Mouse (Mus musculus) small intestine, adult 2 months (tissue): ENCODE results near the gene Harbi1. TPM values are rescaled to one million over a fixed set of nuclear protein-coding genes. Genes with fewer than 3 reads are reported as not detected.

Source experiments
- H3K27ac ChIP-seq: fragments of 200-500 bp; 2 replicates; pipeline ENCODE4 v1.5.1; 2012; ENCODE audit warnings: low read depth, low read length, control low read depth, inconsistent platforms; ENCODE audit not compliant: insufficient read depth
- H3K27me3 ChIP-seq: fragments of 200-500 bp; 2 replicates; pipeline ENCODE4 v1.6.1; 2012; ENCODE audit warnings: mild to moderate bottlenecking, moderate library complexity, low read length, inconsistent platforms; ENCODE audit not compliant: control insufficient read depth, insufficient read depth
- H3K36me3 ChIP-seq: fragments of 200-500 bp; 2 replicates; pipeline ENCODE4 v1.6.1; 2012; ENCODE audit warnings: mild to moderate bottlenecking, low read length, control low read depth, inconsistent platforms; ENCODE audit not compliant: control insufficient read depth, insufficient read depth
- H3K4me1 ChIP-seq: fragments of 200-500 bp; 2 replicates; pipeline ENCODE4 v1.6.1; 2012; ENCODE audit warnings: low read length, inconsistent platforms, mixed read lengths; ENCODE audit not compliant: control insufficient read depth, insufficient read depth, insufficient read length
- H3K4me3 ChIP-seq: fragments of 200-500 bp; 2 replicates; pipeline ENCODE4 v1.5.1; 2012; ENCODE audit warnings: low read depth, mild to moderate bottlenecking, control low read depth, inconsistent platforms, low read length, moderate library complexity
- CTCF ChIP-seq: fragments of 200-500 bp; IDR thresholded peaks from 2 replicates; pipeline ENCODE4 v1.5.1; 2012; ENCODE audit warnings: low read depth, mild to moderate bottlenecking, control low read depth, inconsistent platforms, low read length, moderate library complexity, mixed read lengths; ENCODE audit not compliant: insufficient replicate concordance, insufficient read length; ENCODE audit errors: extremely low read depth
- POLR2A ChIP-seq: fragments of 200-500 bp; IDR thresholded peaks from 2 replicates; pipeline ENCODE4 v1.6.1; 2012; ENCODE audit warnings: low read depth, mild to moderate bottlenecking, control low read depth, inconsistent platforms, low read length, moderate library complexity
- WGBS: fragments of 180-500 bp; shearing (Covaris S2); methylation state at CpG from one replicate; pipeline ENCODE4 v1.1.7; 2018; 5-methylcytosine and 5-hydroxymethylcytosine counted together
- polyA plus RNA-seq: library from polyadenylated mRNA; depleted of rRNA; stranded (reverse); fragments of >200 nt; gene quantifications from 2 replicates; pipeline ENCODE4 v1.2.3, GENCODE M21; 2012

The Harbi1 gene
- polyA plus RNA-seq, 1 experiment, result 1.9 TPM

- H3K4me1 ChIP-seq, result peaks cover 2% of the 10 kb centered on the region; the same call in 1 of the 2 replicates
- WGBS, result 92% methylated on average over 10 of the region's 10 CpGs
Observed at GRCm38 (mm10) chr2:91695436-91696224, 15.0 kb upstream of the Harbi1 start.

GRCm38 (mm10) chr2:91696225-91696590 lies 14.4 kb upstream of the Harbi1 start:
- Histone ChIP-seq H3K27me3 (no peaks in the 10 kb centered on the region), H3K4me3 (no peak overlapping the region), H3K27ac (no peak overlapping the region), H3K4me1 (peaks cover 2% of the 10 kb centered on the region; the same call in 1 of the 2 replicates), H3K36me3 (peaks cover 21% of the 10 kb centered on the region)
- no peak for TF ChIP-seq CTCF
- no peak for TF ChIP-seq POLR2A
- whole genome bisulfite sequencing, result 30% methylated on average over 1 of the region's 1 CpGs

More at GRCm38 (mm10) chr2:91695436-91696224, 15.0 kb upstream of the Harbi1 start:
- Histone ChIP-seq H3K27ac (no peak overlapping the region), H3K4me3 (no peak overlapping the region), H3K27me3 (no peaks in the 10 kb centered on the region), H3K36me3 (peaks cover 23% of the 10 kb centered on the region)
- TF ChIP-seq POLR2A, result no peak
- no peak for TF ChIP-seq CTCF

GRCm38 (mm10) chr2:91699225-91699624 lies 11.4 kb upstream of the Harbi1 start:
- H3K27me3 ChIP-seq, result no peaks in the 10 kb centered on the region
- no peak overlapping the region for H3K4me3 ChIP-seq
- 60% methylated on average over 1 of the region's 1 CpGs for WGBS
- peaks cover 2% of the 10 kb centered on the region; the same call in 1 of the 2 replicates for H3K4me1 ChIP-seq
- H3K36me3 ChIP-seq, result peaks cover 9% of the 10 kb centered on the region
- no peak overlapping the region for H3K27ac ChIP-seq
- TF ChIP-seq POLR2A (no peak), CTCF (no peak)

GRCm38 (mm10) chr2:91701366-91701765 lies 9.3 kb upstream of the Harbi1 start:
- H3K4me1 ChIP-seq, result no peaks in the 10 kb centered on the region; the same call in 1 of the 2 replicates
- 63% methylated on average over 2 of the region's 2 CpGs for WGBS
- H3K36me3 ChIP-seq, result 0 out of 2 replicates have a peak, but pooled peaks cover 2% of the 10 kb centered on the region
- H3K27ac ChIP-seq, result no peak overlapping the region
- no peak for TF ChIP-seq CTCF
- TF ChIP-seq POLR2A, result no peak
- no peak overlapping the region for H3K4me3 ChIP-seq
- no peaks in the 10 kb centered on the region for H3K27me3 ChIP-seq

- H3K27ac ChIP-seq, result no peak overlapping the region
- H3K36me3 ChIP-seq, result 0 out of 2 replicates have a peak, but pooled peaks cover 2% of the 10 kb centered on the region
- TF ChIP-seq CTCF, result no peak
- no peak for TF ChIP-seq POLR2A
- H3K4me1 ChIP-seq, result peaks cover 3% of the 10 kb centered on the region
- H3K27me3 ChIP-seq, result no peaks in the 10 kb centered on the region
- H3K4me3 ChIP-seq, result no peak overlapping the region
- 69% methylated on average over 6 of the region's 6 CpGs for WGBS
Observed at GRCm38 (mm10) chr2:91705736-91706135, 4.9 kb upstream of the Harbi1 start.

GRCm38 (mm10) chr2:91706456-91706855 lies 4.2 kb upstream of the Harbi1 start:
- Histone ChIP-seq H3K27me3 (no peaks in the 10 kb centered on the region), H3K4me3 (no peak overlapping the region), H3K36me3 (0 out of 2 replicates have a peak, but pooled peaks cover 2% of the 10 kb centered on the region), H3K27ac (no peak overlapping the region), H3K4me1 (peaks cover 3% of the 10 kb centered on the region)
- TF ChIP-seq CTCF (no peak), POLR2A (no peak)

- Histone ChIP-seq H3K27me3 (no peaks in the 10 kb centered on the region), H3K4me3 (no peak overlapping the region), H3K27ac (no peak overlapping the region), H3K4me1 (peaks cover 5% of the 10 kb centered on the region), H3K36me3 (peaks cover 2% of the 10 kb centered on the region; the same call in 1 of the 2 replicates)
- WGBS, result 93% methylated on average over 6 of the region's 6 CpGs
- TF ChIP-seq POLR2A (no peak), CTCF (no peak)
Observed at GRCm38 (mm10) chr2:91708361-91708760, 2.3 kb upstream of the Harbi1 start.
